Mouse (Mus musculus) embryonic facial prominence, embryonic 10.5 days (tissue): Measurements from ENCODE around the gene Abat. TPM values are rescaled to one million over a fixed set of nuclear protein-coding genes. Genes with fewer than 3 reads are reported as not detected.

Experiments used
- DNase-seq: peaks from one replicate; pipeline ENCODE4 v3.0.0-alpha.2; 2017; ENCODE audit warnings: low spot score
- H3K27ac ChIP-seq: fragments of 300-500 bp; sonication (generic); replicated peaks from 2 replicates; pipeline ENCODE4 v1.5.1; 2016; ENCODE audit warnings: mild to moderate bottlenecking
- H3K27me3 ChIP-seq: fragments of 300-500 bp; sonication (generic); replicated peaks from 2 replicates; pipeline ENCODE4 v1.6.1; 2016; ENCODE audit warnings: low read depth, mild to moderate bottlenecking; ENCODE audit not compliant: poor library complexity, severe bottlenecking
- H3K36me3 ChIP-seq: fragments of 300-500 bp; sonication (generic); replicated peaks from 2 replicates; pipeline ENCODE4 v1.6.1; 2016; ENCODE audit warnings: mild to moderate bottlenecking, moderate library complexity
- H3K4me1 ChIP-seq: fragments of 300-500 bp; sonication (generic); 2 replicates; pipeline ENCODE4 v1.6.1; 2016
- H3K4me3 ChIP-seq: fragments of 300-500 bp; sonication (generic); 2 replicates; pipeline ENCODE4 v1.5.1; 2016; ENCODE audit warnings: mild to moderate bottlenecking, moderate library complexity
- H3K9me3 ChIP-seq: fragments of 300-500 bp; sonication (generic); 2 replicates; pipeline ENCODE4 v1.6.1; 2016; ENCODE audit warnings: mild to moderate bottlenecking
- WGBS: fragments of 180-500 bp; shearing (Covaris S2); methylation state at CpG from one replicate; pipeline ENCODE4 v1.1.7; 2016; 5-methylcytosine and 5-hydroxymethylcytosine counted together
- polyA plus RNA-seq: library from polyadenylated mRNA; unstranded; fragments of >200 nt; fragmentation: Nextera tagmentation; extraction: Ambion mirVana; gene quantifications from 2 replicates; pipeline ENCODE4 v1.2.1, GENCODE M21; 2016

The Abat gene
- polyA plus RNA-seq, 1 experiment from 2014 or later = 29.5 TPM

DNA sequence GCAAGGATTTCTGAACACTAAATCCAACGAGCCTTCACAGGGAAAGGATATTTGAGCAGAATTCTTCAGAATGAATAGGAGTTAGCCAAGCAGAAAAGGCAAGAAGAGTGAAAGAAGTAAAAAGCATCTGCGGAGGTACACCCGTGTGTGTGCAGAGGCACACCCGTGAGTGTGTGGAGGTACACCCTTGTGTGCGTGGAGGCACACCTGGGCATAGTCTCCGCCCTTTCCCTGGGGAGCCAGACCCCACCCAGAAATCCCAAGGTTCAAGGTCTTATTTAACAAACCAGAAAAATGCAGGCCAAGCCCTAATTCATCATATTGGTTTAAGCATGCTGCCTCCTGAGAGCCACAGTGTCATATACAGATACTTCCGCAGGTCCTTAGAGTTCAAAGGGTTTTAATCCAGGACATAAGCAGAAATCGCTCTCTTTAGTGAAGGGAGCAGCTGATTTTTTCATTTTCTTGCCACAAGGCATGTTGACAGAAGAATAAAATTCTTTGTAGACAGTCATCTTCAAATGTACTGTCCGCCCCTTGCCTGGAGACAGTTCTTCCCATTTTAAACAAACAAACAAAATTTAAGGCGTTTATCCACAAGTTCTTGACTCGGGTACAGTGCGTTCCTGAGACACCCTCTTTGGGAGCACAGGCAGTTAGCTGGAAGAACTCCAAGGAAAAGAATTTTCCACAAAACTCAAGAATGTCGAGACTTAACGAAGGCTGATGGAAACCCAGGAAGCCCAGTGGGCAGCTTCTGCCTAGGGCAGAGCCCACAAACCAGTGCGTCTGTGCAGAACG, 107.3 kb downstream of the Abat start:
- Histone ChIP-seq H3K27ac (no peak overlapping the region), H3K27me3 (peaks cover 21% of the 10 kb centered on the region), H3K4me3 (no peak overlapping the region), H3K4me1 (peaks cover 13% of the 10 kb centered on the region), H3K9me3 (0 out of 2 replicates have a peak, but pooled peaks cover 3% of the 10 kb centered on the region), H3K36me3 (peaks cover 20% of the 10 kb centered on the region)
- 85% methylated on average over 16 of the region's 16 CpGs for WGBS
- no peak for DNase-seq

DNA sequence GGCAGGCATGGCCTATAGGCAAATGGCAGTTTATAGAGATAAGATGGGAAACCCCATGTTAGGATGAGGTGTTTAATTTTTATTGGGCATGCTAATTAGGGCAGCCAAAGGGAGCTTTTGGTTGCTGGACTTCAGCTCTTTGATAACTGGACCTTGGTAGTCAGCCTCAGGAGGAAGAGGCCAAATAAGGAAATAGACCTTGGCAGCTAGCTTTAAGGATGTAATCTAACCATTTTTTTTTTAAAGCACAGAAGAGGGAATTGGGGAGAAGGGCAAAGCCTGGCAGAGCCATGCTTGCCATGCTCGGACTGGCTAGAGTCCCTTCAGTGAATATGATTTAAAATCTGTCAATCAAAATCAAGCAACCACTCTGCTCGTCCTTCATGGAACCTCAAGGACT, 117.2 kb downstream of the Abat start:
- Histone ChIP-seq H3K9me3 (no peaks in the 10 kb centered on the region), H3K4me3 (no peak overlapping the region), H3K27ac (no peak overlapping the region), H3K4me1 (peaks cover 3% of the 10 kb centered on the region; the same call in 1 of the 2 replicates), H3K36me3 (peaks cover 46% of the 10 kb centered on the region), H3K27me3 (no peaks in the 10 kb centered on the region)
- DNase-seq = no peak
- 87% methylated on average over 2 of the region's 2 CpGs for WGBS

DNA sequence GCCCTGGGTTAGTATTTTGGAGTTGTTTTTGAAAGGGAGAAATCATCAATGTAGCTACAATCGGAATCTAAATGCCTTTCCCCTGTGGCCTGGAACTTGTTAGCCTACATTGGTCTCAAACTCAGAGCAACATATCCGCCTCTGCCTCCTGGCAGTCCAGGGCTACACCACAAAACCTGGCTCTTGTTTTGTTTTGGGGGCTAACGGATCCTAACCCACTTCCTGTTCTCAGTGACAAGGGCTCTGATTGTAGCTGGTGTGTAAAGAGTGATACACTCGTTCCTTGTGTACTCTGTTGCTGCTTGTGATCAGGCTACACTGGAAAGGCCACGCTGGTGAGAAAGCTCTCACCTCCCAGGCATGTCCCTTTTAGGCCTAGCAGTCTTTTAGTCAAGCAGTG, 118.2 kb downstream of the Abat start:
- 84% methylated on average over 5 of the region's 5 CpGs for WGBS
- H3K4me3 ChIP-seq = no peak overlapping the region
- H3K4me1 ChIP-seq = peaks cover 12% of the 10 kb centered on the region
- no peak overlapping the region for H3K27ac ChIP-seq
- peaks cover 53% of the 10 kb centered on the region for H3K36me3 ChIP-seq
- H3K9me3 ChIP-seq = no peaks in the 10 kb centered on the region
- H3K27me3 ChIP-seq = no peaks in the 10 kb centered on the region
- DNase-seq = no peak

DNA sequence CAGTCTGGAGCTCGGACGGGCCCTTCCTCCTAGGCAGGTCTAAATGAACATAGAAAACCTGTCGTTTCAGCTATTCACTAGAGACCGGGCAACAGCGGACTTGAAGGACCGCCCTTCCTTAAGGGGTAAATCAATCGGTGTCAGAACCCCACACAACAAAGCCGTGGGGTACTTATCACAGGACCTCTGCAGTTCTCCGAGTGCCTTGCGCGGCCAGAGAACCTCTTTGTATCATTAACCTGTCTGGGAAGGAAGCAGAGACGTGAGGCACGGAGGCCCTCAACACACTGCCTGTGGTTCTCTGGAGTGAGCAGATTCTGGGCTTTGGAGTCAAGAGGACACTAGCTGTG, 123.6 kb downstream of the Abat start:
- no peak for DNase-seq
- peak overlapping the region; percentile 93 for H3K27ac ChIP-seq
- H3K9me3 ChIP-seq = no peaks in the 10 kb centered on the region
- no peaks in the 10 kb centered on the region for H3K27me3 ChIP-seq
- H3K4me1 ChIP-seq = peaks cover 24% of the 10 kb centered on the region
- peaks cover 49% of the 10 kb centered on the region for H3K36me3 ChIP-seq
- peak overlapping the region; percentile 75 for H3K4me3 ChIP-seq
- under 1% methylated on average over 13 of the region's 13 CpGs for WGBS

DNA sequence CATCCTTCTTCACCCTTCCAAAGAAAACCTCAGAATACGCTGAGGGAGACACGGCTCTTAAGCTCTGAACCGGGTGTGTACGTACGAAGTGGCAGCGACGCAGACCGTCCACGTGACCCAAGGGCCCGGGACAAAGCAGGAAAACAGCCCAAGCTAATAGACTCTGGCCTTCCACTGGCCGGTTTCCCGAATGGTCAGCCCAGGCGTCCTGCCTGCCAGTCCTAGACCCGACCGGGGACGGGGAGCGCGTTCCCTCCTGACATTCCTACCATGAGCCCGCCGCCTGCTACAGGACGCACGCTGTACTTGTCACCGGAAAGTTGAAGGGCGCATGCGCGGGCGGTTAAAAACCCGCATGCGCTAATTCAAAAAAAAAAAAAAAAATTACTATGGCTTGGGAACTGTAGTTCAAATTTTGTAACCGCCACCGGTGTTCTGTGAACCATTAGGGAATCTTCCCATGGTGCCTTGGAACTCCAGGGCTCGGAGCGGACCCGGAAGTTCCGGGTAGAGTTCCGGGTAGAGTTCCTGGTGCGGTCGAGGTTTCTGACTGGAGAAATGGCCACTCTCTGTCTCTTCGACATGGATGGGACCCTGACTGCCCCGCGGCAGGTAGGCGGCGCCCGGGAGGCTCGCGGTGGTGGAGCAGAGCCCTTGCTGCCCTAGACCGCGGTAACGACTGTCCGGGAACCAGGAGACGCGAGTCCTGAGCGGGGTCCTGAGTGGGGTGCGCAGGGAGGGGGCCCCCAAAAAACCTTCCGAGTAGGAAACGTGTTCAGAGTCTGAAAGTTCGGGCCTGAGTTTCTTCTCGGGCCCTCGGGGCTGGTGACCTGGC, 124.2 kb downstream of the Abat start, which contains the start of the genes Pmm2 and Tmem186:
TSS of gene Pmm2 (plus strand) at position 458 of the 835 bp plus-strand sequence.
TSS of gene Tmem186 (minus strand) at position 496 of the 835 bp plus-strand sequence.
- peak; percentile 88 for DNase-seq
- Histone ChIP-seq H3K4me1 (peaks cover 24% of the 10 kb centered on the region), H3K36me3 (peaks cover 48% of the 10 kb centered on the region), H3K27ac (peak within 1 kb of the TSS; percentile 93), H3K9me3 (no peaks in the 10 kb centered on the region), H3K4me3 (peak within 1 kb of the TSS; percentile 75), H3K27me3 (no peaks in the 10 kb centered on the region)
- WGBS = under 1% methylated on average over 59 of the region's 59 CpGs

DNA sequence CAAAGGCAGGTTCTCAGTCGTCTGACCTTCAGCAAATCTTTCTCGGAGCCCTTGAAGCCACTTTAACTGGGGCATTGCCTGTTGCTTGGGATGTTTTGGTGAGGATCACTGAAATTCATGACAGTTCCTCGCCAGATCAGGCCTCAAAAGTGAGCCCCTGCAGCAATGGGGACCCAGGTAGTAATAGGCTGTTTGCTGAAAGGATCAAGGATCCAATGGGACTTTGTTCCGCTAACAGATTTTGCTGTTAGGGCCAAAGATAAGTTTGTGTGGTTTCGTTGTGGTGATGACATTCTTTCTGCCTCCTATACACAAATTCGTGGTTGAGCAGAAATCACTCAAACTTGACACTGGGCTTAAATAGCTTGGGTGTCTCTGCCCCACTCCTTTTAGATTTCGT, 124.9 kb downstream of the Abat start:
- H3K4me1 ChIP-seq = peaks cover 24% of the 10 kb centered on the region
- no peaks in the 10 kb centered on the region for H3K27me3 ChIP-seq
- WGBS = 45% methylated on average over 7 of the region's 7 CpGs
- peak overlapping the region; percentile 93 for H3K27ac ChIP-seq
- DNase-seq = no peak
- H3K36me3 ChIP-seq = peaks cover 48% of the 10 kb centered on the region
- peak overlapping the region; percentile 75 for H3K4me3 ChIP-seq
- H3K9me3 ChIP-seq = no peaks in the 10 kb centered on the region

DNA sequence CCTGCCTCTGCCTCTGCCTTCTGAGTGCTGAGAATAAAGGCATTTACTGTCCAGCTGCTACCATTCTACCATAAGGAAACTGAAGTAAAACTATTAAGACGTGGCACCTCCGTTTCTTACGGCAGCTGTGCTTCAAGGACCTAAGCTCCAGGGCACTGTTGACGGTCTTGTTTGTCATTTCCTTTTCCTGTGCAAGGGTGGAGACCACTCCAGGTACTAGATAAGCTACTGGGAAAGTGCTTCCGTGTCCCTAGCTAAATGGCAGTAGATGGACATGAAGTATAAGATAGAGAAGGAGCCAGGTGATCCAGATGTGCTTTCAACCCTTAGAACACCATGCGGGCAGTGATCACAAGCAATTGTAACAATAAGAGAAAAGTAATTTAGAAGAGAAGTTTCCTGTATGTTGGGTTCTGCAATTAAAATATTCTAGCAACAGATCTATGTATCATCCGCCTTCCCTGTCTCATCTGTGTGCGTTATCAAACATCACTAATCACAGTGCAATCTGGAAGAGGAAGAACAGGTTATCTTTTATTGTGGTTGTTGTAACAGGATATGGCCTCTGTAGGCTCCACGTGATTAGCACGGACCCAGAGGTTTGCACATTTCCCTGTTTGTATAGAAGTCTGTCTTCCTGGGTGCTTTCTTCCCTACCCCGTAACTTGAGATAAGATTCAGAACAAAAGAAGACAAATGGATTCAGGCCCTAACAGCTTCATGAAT, 126.4 kb downstream of the Abat start:
- Histone ChIP-seq H3K36me3 (peaks cover 52% of the 10 kb centered on the region), H3K4me1 (peaks cover 24% of the 10 kb centered on the region), H3K27ac (no peak overlapping the region), H3K27me3 (no peaks in the 10 kb centered on the region), H3K4me3 (no peak overlapping the region), H3K9me3 (no peaks in the 10 kb centered on the region)
- DNase-seq = no peak
- 90% methylated on average over 11 of the region's 11 CpGs for WGBS

DNA sequence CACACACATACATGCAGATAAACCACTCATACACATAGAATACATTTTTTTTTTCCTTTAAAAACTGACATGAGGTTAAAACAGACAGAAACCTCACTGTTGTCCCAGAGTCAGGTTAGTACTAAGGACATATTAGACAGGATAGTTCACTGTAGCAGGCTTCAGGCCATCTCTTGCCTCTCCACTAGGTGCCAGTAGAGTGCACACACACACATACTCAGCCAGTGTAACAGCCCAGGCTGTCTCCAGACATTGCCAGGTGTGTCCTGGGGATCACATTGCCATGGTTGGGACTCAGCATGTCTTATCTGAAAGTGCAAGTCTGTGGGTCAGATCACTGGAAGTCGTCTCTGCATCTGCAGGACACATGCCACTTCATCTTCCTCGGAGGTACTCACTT, 130.6 kb downstream of the Abat start:
- H3K4me1 ChIP-seq = peaks cover 4% of the 10 kb centered on the region; the same call in 1 of the 2 replicates
- no peaks in the 10 kb centered on the region for H3K9me3 ChIP-seq
- H3K27me3 ChIP-seq = no peaks in the 10 kb centered on the region
- H3K27ac ChIP-seq = no peak overlapping the region
- no peak overlapping the region for H3K4me3 ChIP-seq
- peaks cover 77% of the 10 kb centered on the region for H3K36me3 ChIP-seq
- DNase-seq = peak; percentile 37
- 77% methylated on average over 2 of the region's 2 CpGs for WGBS

DNA sequence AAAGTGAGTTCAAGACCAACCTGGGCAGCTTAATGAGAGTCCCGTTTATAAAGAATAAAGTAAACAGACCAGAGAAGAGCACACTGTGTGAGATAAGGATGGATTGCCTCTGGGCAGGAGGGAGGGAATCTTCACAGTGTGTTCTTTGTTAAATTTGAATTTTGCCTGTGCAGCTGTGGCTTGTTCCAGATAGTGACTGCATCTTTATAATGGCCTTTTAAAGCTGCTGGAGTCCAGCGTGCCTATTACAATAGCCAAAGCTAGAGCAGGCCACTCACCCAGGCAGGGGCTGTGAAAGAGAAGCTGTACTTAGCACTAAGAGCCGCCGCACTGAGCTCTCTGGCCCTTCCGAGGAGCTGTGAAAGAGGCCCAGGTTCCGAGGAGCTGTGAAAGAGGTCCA, 132.3 kb downstream of the Abat start:
- peaks cover 93% of the 10 kb centered on the region for H3K36me3 ChIP-seq
- no peak for DNase-seq
- no peak overlapping the region for H3K4me3 ChIP-seq
- no peaks in the 10 kb centered on the region for H3K9me3 ChIP-seq
- H3K27me3 ChIP-seq = no peaks in the 10 kb centered on the region
- no peak overlapping the region for H3K27ac ChIP-seq
- 79% methylated on average over 6 of the region's 6 CpGs for WGBS
- no peaks in the 10 kb centered on the region for H3K4me1 ChIP-seq

DNA sequence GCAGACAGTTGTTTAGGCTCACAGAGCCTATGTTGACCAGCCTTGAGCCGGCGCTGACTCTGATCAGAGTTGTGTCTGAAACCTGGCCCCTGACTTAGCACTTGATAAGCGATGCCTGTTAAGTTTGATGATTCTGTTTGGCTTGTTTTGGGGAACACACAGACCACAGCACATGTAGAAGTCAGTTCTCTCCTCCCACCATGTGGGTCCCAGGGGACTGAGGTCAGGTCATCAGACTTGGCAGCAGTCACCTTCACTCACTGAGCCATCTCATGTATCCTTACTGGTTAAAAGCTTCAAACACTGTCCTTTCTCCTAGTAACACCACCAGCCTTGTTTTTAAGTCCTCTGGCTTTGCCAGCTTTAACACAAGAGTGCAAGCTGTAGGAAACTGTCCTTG, 136.8 kb downstream of the Abat start:
- no peak overlapping the region for H3K4me3 ChIP-seq
- 89% methylated on average over 3 of the region's 3 CpGs for WGBS
- H3K27me3 ChIP-seq = no peaks in the 10 kb centered on the region
- peaks cover 97% of the 10 kb centered on the region for H3K36me3 ChIP-seq
- no peak for DNase-seq
- no peaks in the 10 kb centered on the region for H3K9me3 ChIP-seq
- no peaks in the 10 kb centered on the region for H3K4me1 ChIP-seq
- H3K27ac ChIP-seq = no peak overlapping the region

DNA sequence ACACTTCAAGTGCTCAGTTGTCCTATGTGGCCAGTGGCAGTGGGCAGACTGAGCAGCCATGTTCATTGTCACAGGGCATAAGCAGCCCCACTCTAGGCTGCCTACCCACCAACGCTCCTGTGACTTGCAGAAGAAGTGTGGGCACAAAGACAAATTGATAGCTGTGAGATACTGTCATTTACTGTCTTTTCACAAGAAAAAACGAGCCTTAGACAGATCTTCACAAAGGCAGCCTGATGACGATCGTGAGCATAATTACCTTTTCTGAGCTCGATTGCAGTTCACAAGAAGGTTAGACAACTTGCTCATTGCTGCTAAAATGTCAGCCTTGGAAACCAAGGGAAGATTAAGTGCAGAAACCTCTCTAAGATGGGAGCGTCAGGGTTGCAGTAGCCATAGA, 141.9 kb downstream of the Abat start:
- 90% methylated on average over 6 of the region's 6 CpGs for whole genome bisulfite sequencing
- Histone ChIP-seq H3K9me3 (no peaks in the 10 kb centered on the region), H3K4me3 (no peak overlapping the region), H3K27me3 (no peaks in the 10 kb centered on the region), H3K4me1 (no peaks in the 10 kb centered on the region), H3K36me3 (peaks cover 96% of the 10 kb centered on the region), H3K27ac (no peak overlapping the region)
- no peak for DNase-seq

DNA sequence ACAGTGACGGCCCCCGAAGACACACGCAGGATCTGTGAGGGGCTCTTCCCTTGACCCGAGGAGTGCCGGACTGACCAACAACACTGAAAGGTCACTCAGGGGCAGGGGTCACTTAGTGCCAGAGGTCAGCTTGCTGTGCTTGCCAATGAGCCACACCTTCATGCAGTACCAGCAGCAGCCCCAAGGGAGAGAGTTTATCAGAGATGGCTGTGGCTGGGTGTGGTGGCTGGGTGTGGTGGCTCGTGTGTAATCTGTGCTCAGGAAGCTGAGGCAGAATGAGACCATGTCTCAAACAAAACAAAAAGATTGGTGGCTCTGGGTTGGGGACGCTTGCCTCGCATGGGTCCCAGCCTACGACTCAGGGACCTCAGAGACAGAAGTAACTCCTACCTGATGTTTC, 142.4 kb downstream of the Abat start:
- peaks cover 97% of the 10 kb centered on the region for H3K36me3 ChIP-seq
- H3K9me3 ChIP-seq = no peaks in the 10 kb centered on the region
- H3K4me1 ChIP-seq = no peaks in the 10 kb centered on the region
- no peak for DNase-seq
- no peaks in the 10 kb centered on the region for H3K27me3 ChIP-seq
- no peak overlapping the region for H3K27ac ChIP-seq
- no peak overlapping the region for H3K4me3 ChIP-seq
- WGBS = 79% methylated on average over 9 of the region's 9 CpGs
